Mouse (Mus musculus) liver, adult 2 months (tissue): ENCODE measurements around the gene Gpsm2. TPM values are rescaled to one million over a fixed set of nuclear protein-coding genes. Genes with fewer than 3 reads are reported as not detected.

Experiments
- DNase-seq: peaks from one replicate; pipeline ENCODE4 v3.0.0-alpha.2; 2011; ENCODE audit warnings: low read depth, low spot score; ENCODE audit errors: extremely low read depth
- H3K27ac ChIP-seq: fragments of 200-500 bp; replicated peaks from 2 replicates; pipeline ENCODE4 v1.5.1; 2012; ENCODE audit warnings: low read depth, mild to moderate bottlenecking, control low read depth, inconsistent platforms, low read length; ENCODE audit not compliant: insufficient read depth
- H3K27me3 ChIP-seq: fragments of 200-500 bp; 2 replicates; pipeline ENCODE4 v1.6.1; 2012; ENCODE audit warnings: mild to moderate bottlenecking, moderate library complexity, low read length, inconsistent platforms; ENCODE audit not compliant: control insufficient read depth, insufficient read depth
- H3K36me3 ChIP-seq: fragments of 200-500 bp; 2 replicates; pipeline ENCODE4 v1.6.1; 2012; ENCODE audit warnings: low read length, inconsistent platforms; ENCODE audit not compliant: control insufficient read depth, insufficient read depth
- H3K4me1 ChIP-seq: fragments of 200-500 bp; 2 replicates; pipeline ENCODE4 v1.6.1; 2011; ENCODE audit warnings: low read length; ENCODE audit not compliant: control insufficient read depth, insufficient read depth
- H3K4me3 ChIP-seq: fragments of 200-500 bp; 2 replicates; pipeline ENCODE4 v1.5.1; 2011; ENCODE audit warnings: low read depth, mild to moderate bottlenecking, control low read depth, low read length, moderate library complexity; ENCODE audit not compliant: insufficient read depth
- H3K79me2 ChIP-seq: fragments of 200-500 bp; 2 replicates; pipeline ENCODE4 v1.6.1; 2012; ENCODE audit warnings: inconsistent platforms, mild to moderate bottlenecking, low read length, moderate library complexity; ENCODE audit not compliant: control insufficient read depth, insufficient read depth
- H3K9ac ChIP-seq: fragments of 200-500 bp; 2 replicates; pipeline ENCODE4 v1.6.1; 2012; ENCODE audit warnings: low read depth, mild to moderate bottlenecking, control low read depth, inconsistent platforms, low read length
- CTCF ChIP-seq: fragments of 200-500 bp; IDR thresholded peaks from 2 replicates; pipeline ENCODE4 v1.5.1; 2011; ENCODE audit warnings: low read depth, low read length, control low read depth
- POLR2A ChIP-seq: fragments of 200-500 bp; IDR thresholded peaks from 2 replicates; pipeline ENCODE4 v1.6.1; 2011; ENCODE audit warnings: low read length, control low read depth; ENCODE audit not compliant: insufficient read depth; ENCODE audit errors: extremely low read depth
- WGBS: fragments of 180-500 bp; shearing (Covaris S2); methylation state at CpG from one replicate; pipeline ENCODE4 v1.1.7; 2018; 5-methylcytosine and 5-hydroxymethylcytosine counted together
- polyA plus RNA-seq: library from polyadenylated mRNA; depleted of rRNA; stranded (reverse); fragments of >200 nt; gene quantifications from 2 replicates; pipeline ENCODE4 v1.2.3, GENCODE M21; 2012
- total RNA-seq: library from RNA; depleted of rRNA; stranded (reverse); fragments of >200 nt; gene quantifications from 2 replicates; pipeline ENCODE4 v1.2.3, GENCODE M21; 2014

Gpsm2 gene
- total and polyA plus RNA-seq, 2 experiments: 2.4 to 10.9 TPM

GRCm38 (mm10) chr3:108681004-108681403 lies 41.1 kb downstream of the Gpsm2 start:
- no peaks in the 10 kb centered on the region for H3K27me3 ChIP-seq
- TF ChIP-seq POLR2A (no peak), CTCF (no peak)
- H3K4me1 ChIP-seq: no peaks in the 10 kb centered on the region
- H3K79me2 ChIP-seq: no peaks in the 10 kb centered on the region
- H3K36me3 ChIP-seq: peaks cover 40% of the 10 kb centered on the region
- H3K27ac ChIP-seq: no peak overlapping the region
- no peak overlapping the region for H3K4me3 ChIP-seq
- 49% methylated on average over 4 of the region's 4 CpGs for WGBS
- peak; percentile 29 for DNase-seq
- H3K9ac ChIP-seq: no peak overlapping the region

GRCm38 (mm10) chr3:108676616-108677015 lies 45.5 kb downstream of the Gpsm2 start:
- no peak overlapping the region for H3K4me3 ChIP-seq
- H3K9ac ChIP-seq: no peak overlapping the region
- WGBS: 70% methylated on average over 4 of the region's 4 CpGs
- no peak overlapping the region for H3K27ac ChIP-seq
- no peaks in the 10 kb centered on the region for H3K27me3 ChIP-seq
- H3K36me3 ChIP-seq: peaks cover 55% of the 10 kb centered on the region
- H3K4me1 ChIP-seq: no peaks in the 10 kb centered on the region
- no peak for TF ChIP-seq POLR2A
- no peak for TF ChIP-seq CTCF
- DNase-seq: no peak
- H3K79me2 ChIP-seq: no peaks in the 10 kb centered on the region

- no peak overlapping the region for H3K4me3 ChIP-seq
- WGBS: 90% methylated on average over 1 of the region's 1 CpGs
- peaks cover 3% of the 10 kb centered on the region for H3K79me2 ChIP-seq
- no peaks in the 10 kb centered on the region for H3K27me3 ChIP-seq
- H3K9ac ChIP-seq: no peak overlapping the region
- TF ChIP-seq POLR2A: no peak
- peak; percentile 17; the same call in 1 of the 2 replicates for TF ChIP-seq CTCF
- peak; percentile 17 for DNase-seq
- no peaks in the 10 kb centered on the region for H3K4me1 ChIP-seq
- no peak overlapping the region for H3K27ac ChIP-seq
- peaks cover 28% of the 10 kb centered on the region for H3K36me3 ChIP-seq
These were observed 61.2 kb downstream of the Gpsm2 start for GRCm38 (mm10) chr3:108660941-108661340.

GRCm38 (mm10) chr3:108658612-108659011 lies 63.5 kb downstream of the Gpsm2 start:
- H3K9ac ChIP-seq: no peak overlapping the region
- peaks cover 18% of the 10 kb centered on the region for H3K36me3 ChIP-seq
- 95% methylated on average over 9 of the region's 9 CpGs for WGBS
- TF ChIP-seq CTCF (no peak), POLR2A (no peak)
- no peak for DNase-seq
- H3K27ac ChIP-seq: no peak overlapping the region
- H3K27me3 ChIP-seq: no peaks in the 10 kb centered on the region
- H3K4me3 ChIP-seq: no peak overlapping the region
- H3K79me2 ChIP-seq: peaks cover 9% of the 10 kb centered on the region
- peaks cover 5% of the 10 kb centered on the region; the same call in 1 of the 2 replicates for H3K4me1 ChIP-seq

- peak; percentile 15 for DNase-seq
- no peak overlapping the region for H3K27ac ChIP-seq
- H3K4me1 ChIP-seq: peaks cover 5% of the 10 kb centered on the region; the same call in 1 of the 2 replicates
- H3K9ac ChIP-seq: no peak overlapping the region
- peaks cover 9% of the 10 kb centered on the region for H3K79me2 ChIP-seq
- no peaks in the 10 kb centered on the region for H3K36me3 ChIP-seq
- 92% methylated on average over 7 of the region's 7 CpGs for WGBS
- no peaks in the 10 kb centered on the region for H3K27me3 ChIP-seq
- no peak overlapping the region for H3K4me3 ChIP-seq
- TF ChIP-seq POLR2A (no peak), CTCF (no peak)
These were observed 66.6 kb downstream of the Gpsm2 start for GRCm38 (mm10) chr3:108655486-108655885.

GRCm38 (mm10) chr3:108654566-108654965 lies 67.5 kb downstream of the Gpsm2 start:
- Histone ChIP-seq H3K4me1 (peaks cover 5% of the 10 kb centered on the region; the same call in 1 of the 2 replicates), H3K27ac (no peak overlapping the region), H3K36me3 (no peaks in the 10 kb centered on the region), H3K27me3 (no peaks in the 10 kb centered on the region), H3K4me3 (peak overlapping the region; percentile 100), H3K79me2 (peaks cover 9% of the 10 kb centered on the region), H3K9ac (peak overlapping the region; percentile 73)
- DNase-seq: peak; percentile 19
- no peak for TF ChIP-seq POLR2A
- TF ChIP-seq CTCF: no peak
- 14% methylated on average over 14 of the region's 14 CpGs for WGBS
